Mouse (Mus musculus) embryonic facial prominence, embryonic 11.5 days (tissue): ENCODE data around the gene Pip4k2b. TPM values are rescaled to one million over a fixed set of nuclear protein-coding genes. Genes with fewer than 3 reads are reported as not detected.

Source experiments
- ATAC-seq: fragments of 200-750 bp; cut with Nextera tagmentation; replicated peaks from 2 replicates; pipeline ENCODE4 v1.8.0; 2017; ENCODE audit warnings: low read depth; ENCODE audit not compliant: insufficient number of reproducible peaks, low FRiP score, low TSS enrichment
- DNase-seq: peaks from one replicate; pipeline ENCODE4 v3.0.0-alpha.2; 2015; ENCODE audit warnings: low spot score
- H3K27ac ChIP-seq: fragments of 300-500 bp; sonication (generic); replicated peaks from 2 replicates; pipeline ENCODE4 v1.5.1; 2014; ENCODE audit warnings: mild to moderate bottlenecking, low read depth, low read length, control low read depth
- H3K27me3 ChIP-seq: fragments of 300-500 bp; sonication (generic); 2 replicates; pipeline ENCODE4 v1.6.1; 2014; ENCODE audit warnings: mild to moderate bottlenecking, low read length, moderate library complexity, mixed read lengths; ENCODE audit not compliant: control insufficient read depth, insufficient read depth
- H3K36me3 ChIP-seq: fragments of 300-500 bp; sonication (generic); replicated peaks from 2 replicates; pipeline ENCODE4 v1.6.1; 2014; ENCODE audit warnings: low read depth, mild to moderate bottlenecking, low read length, moderate library complexity, mixed read lengths; ENCODE audit not compliant: control insufficient read depth, insufficient read depth
- H3K4me1 ChIP-seq: fragments of 300-500 bp; sonication (generic); 2 replicates; pipeline ENCODE4 v1.6.1; 2014; ENCODE audit warnings: low read length, mixed read lengths; ENCODE audit not compliant: control insufficient read depth, insufficient read depth
- H3K4me2 ChIP-seq: fragments of 300-500 bp; sonication (generic); 2 replicates; pipeline ENCODE4 v1.6.1; 2014; ENCODE audit warnings: low read depth, mild to moderate bottlenecking, control low read depth, low read length, moderate library complexity
- H3K4me3 ChIP-seq: fragments of 300-500 bp; sonication (generic); 2 replicates; pipeline ENCODE4 v1.5.1; 2014; ENCODE audit warnings: low read depth, low read length, control low read depth
- H3K9ac ChIP-seq: fragments of 300-500 bp; sonication (generic); replicated peaks from 2 replicates; pipeline ENCODE4 v1.6.1; 2014; ENCODE audit warnings: mild to moderate bottlenecking, control low read depth, low read length
- H3K9me3 ChIP-seq: fragments of 300-500 bp; sonication (generic); replicated peaks from 2 replicates; pipeline ENCODE4 v1.6.1; 2016; ENCODE audit warnings: mild to moderate bottlenecking, low read length, inconsistent platforms, mixed read lengths; ENCODE audit not compliant: control insufficient read depth
- WGBS: fragments of 180-500 bp; shearing (Covaris S2); extraction: QIAGEN DNeasy Blood & Tissue Kit; methylation state at CpG from one replicate; pipeline ENCODE4 v1.1.7; 2014; 5-methylcytosine and 5-hydroxymethylcytosine counted together
- polyA plus RNA-seq: library from polyadenylated mRNA; unstranded; fragments of >200 nt; fragmentation: Nextera tagmentation; extraction: Ambion mirVana; gene quantifications from 2 replicates; pipeline ENCODE4 v1.2.1, GENCODE M21; 2014

The Pip4k2b gene
- polyA plus RNA-seq, 1 experiment from 2014 or later, result 2.8 TPM

DNA sequence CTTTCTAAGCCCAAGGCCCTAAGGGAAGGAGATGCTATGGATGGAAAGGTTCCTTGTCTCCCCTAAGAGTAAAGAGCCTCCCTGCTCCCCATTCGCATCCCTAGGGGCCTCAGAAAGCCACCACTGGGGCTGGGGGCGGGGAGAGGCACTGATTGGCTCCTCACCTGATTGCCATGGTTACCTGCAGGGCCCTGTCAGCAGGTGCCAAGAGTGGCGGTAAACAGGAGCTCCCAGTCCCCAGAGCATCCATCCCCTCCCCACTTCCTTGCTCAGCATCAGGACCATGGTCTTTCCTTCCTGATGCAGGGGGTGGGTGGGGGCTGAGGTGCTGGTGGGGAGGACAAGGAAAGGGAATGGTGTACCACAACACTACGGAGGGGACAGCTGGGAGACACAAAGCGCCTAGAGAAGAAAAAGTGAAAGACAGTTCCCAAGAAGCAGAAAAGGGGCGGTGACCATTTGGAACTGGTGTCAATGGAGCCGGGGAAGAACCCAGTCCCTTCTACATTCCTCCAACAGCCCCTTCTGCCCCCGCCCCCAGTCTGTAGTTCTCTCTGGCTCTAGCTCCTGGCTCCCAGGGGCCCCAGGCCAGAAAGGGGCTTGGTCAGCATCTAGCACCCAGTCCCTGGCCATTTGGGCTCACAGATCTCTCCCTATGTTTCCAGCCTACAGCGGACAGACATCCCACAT lies 48.6 kb downstream of the Pip4k2b start:
- Histone ChIP-seq H3K36me3 (peaks cover 14% of the 10 kb centered on the region), H3K4me1 (peaks cover 15% of the 10 kb centered on the region), H3K9ac (peak overlapping the region; percentile 22; the same call in 1 of the 2 replicates), H3K4me3 (no peak overlapping the region; the same call in 1 of the 2 replicates), H3K9me3 (no peaks in the 10 kb centered on the region), H3K4me2 (peak overlapping the region; percentile 17; the same call in 1 of the 2 replicates), H3K27ac (no peak overlapping the region), H3K27me3 (no peaks in the 10 kb centered on the region)
- 33% methylated on average over 9 of the region's 9 CpGs for WGBS
- ATAC-seq, result no peak
- no peak for DNase-seq

DNA sequence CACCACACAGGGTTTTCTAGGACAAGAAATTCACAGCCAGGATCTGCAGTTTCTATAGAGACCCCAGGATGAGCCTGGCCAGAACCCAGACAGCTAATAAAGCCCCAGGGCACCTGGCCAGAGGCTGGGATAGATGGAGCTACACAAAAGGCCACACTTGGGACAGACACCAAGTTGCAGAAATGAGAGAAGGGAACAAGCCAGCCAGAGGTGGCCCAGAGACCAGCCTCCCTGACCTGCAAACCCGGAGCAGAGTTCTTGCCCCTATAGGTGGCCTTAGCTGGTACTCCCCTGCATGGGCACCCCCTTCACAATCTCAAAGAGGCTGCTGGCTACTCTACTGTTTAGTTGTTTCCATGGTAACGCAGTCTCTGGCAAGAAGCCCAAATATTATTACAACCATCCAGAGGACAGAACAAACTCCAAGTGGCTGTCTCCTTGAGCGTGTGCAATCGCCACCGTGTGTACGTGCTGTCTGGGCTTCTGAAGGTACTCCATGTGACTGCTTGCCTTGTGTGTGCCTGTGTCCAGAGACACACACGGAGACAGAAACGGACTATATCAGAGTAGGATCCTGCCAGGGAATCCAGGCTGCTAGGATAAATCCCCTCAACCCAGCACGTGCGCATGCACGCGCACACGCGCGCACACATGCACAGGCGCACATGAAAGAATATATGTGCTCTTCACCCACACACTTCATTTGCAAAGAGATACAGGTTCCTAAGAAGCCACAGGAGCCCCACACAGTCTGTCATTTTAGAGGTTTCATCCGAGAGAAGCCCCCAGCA lies 49.4 kb downstream of the Pip4k2b start:
- Histone ChIP-seq H3K9ac (peak overlapping the region; percentile 22; the same call in 1 of the 2 replicates), H3K9me3 (no peaks in the 10 kb centered on the region), H3K36me3 (peaks cover 17% of the 10 kb centered on the region), H3K4me2 (peak overlapping the region; percentile 16; the same call in 1 of the 2 replicates), H3K27ac (no peak overlapping the region), H3K4me3 (no peak overlapping the region; the same call in 1 of the 2 replicates), H3K27me3 (no peaks in the 10 kb centered on the region), H3K4me1 (peaks cover 15% of the 10 kb centered on the region)
- WGBS, result 60% methylated on average over 17 of the region's 17 CpGs
- peak; percentile 74 for DNase-seq
- no peak for ATAC-seq

DNA sequence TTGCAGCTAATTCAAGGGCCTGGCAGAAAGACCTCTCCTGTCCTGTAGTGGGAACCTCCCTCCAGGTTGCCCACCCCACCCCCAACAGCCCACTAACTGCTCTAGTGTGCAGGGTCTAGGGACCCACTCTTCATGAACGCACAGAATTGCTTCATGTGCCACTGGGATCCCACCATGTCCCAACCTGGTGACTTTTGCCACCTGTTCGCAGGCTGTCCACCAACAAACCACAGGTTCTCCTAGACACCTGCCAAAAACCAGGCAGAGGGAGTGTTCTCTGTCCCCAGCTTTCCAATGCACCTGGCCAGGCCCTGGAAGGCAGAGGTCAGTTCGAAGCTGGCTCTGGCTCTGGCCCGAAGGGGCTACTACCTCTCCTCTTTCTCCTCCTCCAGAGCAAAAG lies 50.1 kb downstream of the Pip4k2b start:
- Histone ChIP-seq H3K36me3 (peaks cover 17% of the 10 kb centered on the region), H3K4me1 (peaks cover 15% of the 10 kb centered on the region), H3K27ac (no peak overlapping the region), H3K4me3 (no peak overlapping the region), H3K27me3 (no peaks in the 10 kb centered on the region), H3K9ac (no peak overlapping the region), H3K4me2 (no peak overlapping the region), H3K9me3 (no peaks in the 10 kb centered on the region)
- 85% methylated on average over 4 of the region's 4 CpGs for WGBS
- DNase-seq, result no peak
- no peak for ATAC-seq

DNA sequence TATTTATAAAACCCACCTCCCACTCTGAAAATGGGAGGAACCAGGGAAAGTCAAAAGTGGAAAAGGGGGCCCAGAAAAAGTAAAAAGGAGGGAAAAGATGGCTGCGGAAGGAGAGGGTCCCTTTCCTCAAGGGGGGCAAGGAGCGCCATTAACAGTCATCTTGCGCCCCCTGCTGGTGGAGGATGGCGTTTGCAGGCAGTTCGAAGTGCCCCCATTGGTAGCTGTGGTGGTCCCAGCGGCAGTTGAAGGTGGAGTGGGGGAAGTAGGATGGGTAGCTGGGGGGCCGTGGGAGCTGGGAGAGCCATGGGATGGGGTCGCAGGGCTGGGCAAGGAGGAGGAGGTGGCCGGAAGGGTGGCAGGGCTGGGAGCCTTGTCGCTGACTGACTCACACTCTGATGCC lies 54.6 kb downstream of the Pip4k2b start:
- Histone ChIP-seq H3K4me2 (no peak overlapping the region), H3K4me1 (0 out of 2 replicates have a peak, but pooled peaks cover 4% of the 10 kb centered on the region), H3K27me3 (no peaks in the 10 kb centered on the region), H3K9ac (no peak overlapping the region), H3K9me3 (no peaks in the 10 kb centered on the region), H3K27ac (no peak overlapping the region), H3K36me3 (peaks cover 20% of the 10 kb centered on the region), H3K4me3 (no peak overlapping the region)
- DNase-seq, result peak; percentile 87
- 29% methylated on average over 10 of the region's 10 CpGs for WGBS
- no peak for ATAC-seq

DNA sequence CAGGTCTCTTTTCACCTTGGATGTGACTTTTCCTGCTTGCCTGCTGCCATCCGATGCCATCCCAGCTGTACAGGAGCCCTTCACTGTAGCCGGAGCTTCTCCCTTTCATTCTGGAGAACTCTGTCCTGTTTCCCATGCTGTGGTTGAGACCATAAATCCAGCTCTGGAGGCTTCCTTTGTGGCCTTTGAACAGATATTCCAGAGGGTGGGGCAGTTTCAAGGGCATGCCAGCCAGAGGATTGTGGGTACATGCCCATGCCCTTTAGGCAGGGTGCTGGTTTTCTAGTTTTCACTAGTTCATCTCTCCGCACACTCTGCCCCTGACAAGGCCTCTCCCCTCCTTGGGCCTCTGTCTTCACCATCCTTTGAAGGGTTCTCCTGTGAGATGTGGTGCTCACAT lies 57.4 kb downstream of the Pip4k2b start:
- Histone ChIP-seq H3K4me2 (no peak overlapping the region), H3K9me3 (no peaks in the 10 kb centered on the region), H3K27me3 (no peaks in the 10 kb centered on the region), H3K4me3 (no peak overlapping the region), H3K4me1 (0 out of 2 replicates have a peak, but pooled peaks cover 4% of the 10 kb centered on the region), H3K9ac (no peak overlapping the region), H3K27ac (no peak overlapping the region), H3K36me3 (peaks cover 14% of the 10 kb centered on the region)
- ATAC-seq, result no peak
- no peak for DNase-seq
- WGBS, result 90% methylated on average over 3 of the region's 3 CpGs

DNA sequence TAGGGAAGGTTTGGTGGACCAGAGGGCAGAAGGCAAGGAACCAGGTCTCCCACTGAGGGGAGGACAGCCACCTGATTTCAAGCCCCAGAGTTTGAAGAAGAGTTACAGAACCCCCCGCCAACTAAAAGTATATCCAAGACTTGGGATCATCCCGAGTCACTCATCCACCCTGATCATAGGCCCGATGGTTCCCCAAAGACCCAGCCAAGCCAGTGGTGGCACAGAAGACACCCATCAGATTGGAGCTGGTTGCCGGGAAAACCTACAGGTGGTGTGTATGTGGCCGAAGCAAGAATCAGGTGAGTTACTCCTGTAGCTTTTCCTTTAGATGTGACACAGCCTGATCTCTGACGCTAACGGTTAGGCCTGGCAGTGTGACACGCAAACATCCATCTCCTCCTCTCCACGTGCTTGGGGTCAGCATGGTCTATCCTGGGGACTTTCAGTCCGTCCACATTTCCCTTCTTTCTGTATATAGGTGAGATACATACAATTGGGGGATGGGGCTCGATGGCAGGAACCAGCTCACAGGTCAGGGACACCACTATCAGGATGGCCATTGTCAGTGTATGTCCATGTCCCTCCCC lies 58.1 kb downstream of the Pip4k2b start:
- Histone ChIP-seq H3K36me3 (peaks cover 14% of the 10 kb centered on the region), H3K9ac (peak overlapping the region; percentile 41; the same call in 1 of the 2 replicates), H3K4me3 (no peak overlapping the region), H3K27me3 (no peaks in the 10 kb centered on the region), H3K27ac (no peak overlapping the region), H3K9me3 (no peaks in the 10 kb centered on the region), H3K4me1 (0 out of 2 replicates have a peak, but pooled peaks cover 4% of the 10 kb centered on the region), H3K4me2 (peak overlapping the region; percentile 62)
- WGBS, result 74% methylated on average over 11 of the region's 11 CpGs
- no peak for ATAC-seq
- DNase-seq, result no peak

DNA sequence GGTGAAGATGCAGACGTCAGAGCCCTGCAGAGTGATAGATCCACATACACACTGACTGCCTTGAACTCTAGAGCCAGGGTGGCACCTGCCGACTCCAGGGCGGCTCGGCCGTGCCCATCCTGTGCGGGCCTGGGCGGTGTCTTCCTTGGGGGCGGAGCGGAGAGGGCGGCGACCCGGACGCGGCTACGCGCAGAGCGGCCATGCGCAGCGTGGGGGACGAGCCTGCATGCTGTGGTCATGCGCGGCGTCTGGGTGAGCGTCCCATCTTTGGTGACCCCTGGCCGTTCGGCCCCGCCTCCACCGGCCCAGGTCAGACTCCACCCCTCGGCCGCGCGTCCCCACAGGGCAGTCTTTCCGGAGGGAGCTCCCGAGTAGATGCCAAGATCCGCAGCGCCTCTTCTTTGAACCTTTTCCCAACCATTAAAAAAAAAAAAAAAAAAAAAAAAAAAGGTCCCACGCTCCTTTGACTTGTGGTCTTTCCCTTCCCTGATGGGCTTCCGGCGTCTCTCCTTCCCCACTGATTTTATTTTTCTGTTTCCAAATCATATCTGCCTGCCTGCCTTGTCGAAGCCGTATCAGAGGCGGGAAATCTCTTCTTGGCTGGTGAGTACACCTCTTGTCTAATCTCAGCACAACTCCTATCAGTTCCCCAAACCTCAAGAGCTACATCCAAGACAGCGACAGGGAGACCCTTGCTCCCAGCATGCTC lies 58.7 kb downstream of the Pip4k2b start, which contains the start of gene Cisd3:
Gene Cisd3 (plus strand): TSS at position 214 of the 709 bp plus-strand sequence.
- WGBS, result under 1% methylated on average over 43 of the region's 43 CpGs
- ATAC-seq (peak; percentile 66), DNase-seq (peak; percentile 78)
- Histone ChIP-seq H3K27ac (no peak within 1 kb of the TSS), H3K4me2 (peak within 1 kb of the TSS; percentile 62), H3K9ac (peak within 1 kb of the TSS; percentile 41), H3K4me1 (0 out of 2 replicates have a peak, but pooled peaks cover 4% of the 10 kb centered on the region), H3K9me3 (no peaks in the 10 kb centered on the region), H3K36me3 (peaks cover 9% of the 10 kb centered on the region), H3K4me3 (peak within 1 kb of the TSS; percentile 24), H3K27me3 (no peaks in the 10 kb centered on the region)
